Mouse (Mus musculus): ENCODE results near the gene Gm44502. TPM values are rescaled to one million over a fixed set of nuclear protein-coding genes. Genes with fewer than 3 reads are reported as not detected.

Gm44502 gene
- polyA plus RNA-seq, 1 experiment from 2014 or later, result not detected

Other genes starting within 250 kb of the Gm44502 start
- 113 and 122 TPM in 2 replicates for gene Plxnb2, start 248.9 kb downstream of the Gm44502 start, polyA plus RNA-seq (2014; fragmentation: Nextera tagmentation; extraction: Ambion mirVana)
- gene Dennd6b, start 233.2 kb downstream of the Gm44502 start, polyA plus RNA-seq (2014; fragmentation: Nextera tagmentation; extraction: Ambion mirVana), result 14.9 and 18.6 TPM in 2 replicates
- 22.8 and 25.1 TPM in 2 replicates for gene Ppp6r2, start 218.1 kb downstream of the Gm44502 start, polyA plus RNA-seq (2014; fragmentation: Nextera tagmentation; extraction: Ambion mirVana)
- gene Sbf1, start 114.4 kb downstream of the Gm44502 start, polyA plus RNA-seq (2014; fragmentation: Nextera tagmentation; extraction: Ambion mirVana), result 39.0 and 49.7 TPM in 2 replicates
- 0.26 TPM in 1 of 2 replicates, not detected in the other for gene Adm2, start 107.0 kb downstream of the Gm44502 start, polyA plus RNA-seq (2014; fragmentation: Nextera tagmentation; extraction: Ambion mirVana)
- not detected in 2 replicates for gene Miox, start 95.3 kb downstream of the Gm44502 start, polyA plus RNA-seq (2014; fragmentation: Nextera tagmentation; extraction: Ambion mirVana)
- gene Lmf2, start 74.0 kb downstream of the Gm44502 start, polyA plus RNA-seq (2014; fragmentation: Nextera tagmentation; extraction: Ambion mirVana), result 21.6 and 33.5 TPM in 2 replicates
- 158 and 171 TPM in 2 replicates for gene Ncaph2, start 74.0 kb downstream of the Gm44502 start, polyA plus RNA-seq (2014; fragmentation: Nextera tagmentation; extraction: Ambion mirVana)
- gene Sco2, start 55.9 kb downstream of the Gm44502 start, polyA plus RNA-seq (2014; fragmentation: Nextera tagmentation; extraction: Ambion mirVana), result 4.8 and 5.2 TPM in 2 replicates
- gene Tymp, start 52.7 kb downstream of the Gm44502 start, polyA plus RNA-seq (2014; fragmentation: Nextera tagmentation; extraction: Ambion mirVana), result 1.4 and 2.1 TPM in 2 replicates
- gene Odf3b, start 50.4 kb downstream of the Gm44502 start, polyA plus RNA-seq (2014; fragmentation: Nextera tagmentation; extraction: Ambion mirVana), result 0.38 and 0.45 TPM in 2 replicates
- gene Klhdc7b, start 44.8 kb downstream of the Gm44502 start, polyA plus RNA-seq (2014; fragmentation: Nextera tagmentation; extraction: Ambion mirVana), result not detected in 2 replicates
- gene Syce3, start 19.2 kb downstream of the Gm44502 start, polyA plus RNA-seq (2014; fragmentation: Nextera tagmentation; extraction: Ambion mirVana), result not detected in 2 replicates
- gene Cpt1b, start 3.8 kb downstream of the Gm44502 start, polyA plus RNA-seq (2014; fragmentation: Nextera tagmentation; extraction: Ambion mirVana), result 0.22 and 0.69 TPM in 2 replicates
- 0.63 and 2.3 TPM in 2 replicates for gene C730034F03Rik, start 107 bp downstream of the Gm44502 start, polyA plus RNA-seq (2014; fragmentation: Nextera tagmentation; extraction: Ambion mirVana)
- 42.2 and 46.5 TPM in 2 replicates for gene Chkb, start 212 bp upstream of the Gm44502 start, polyA plus RNA-seq (2014; fragmentation: Nextera tagmentation; extraction: Ambion mirVana)
- 5.4 and 6.4 TPM in 2 replicates for gene Mapk8ip2, start 24.2 kb upstream of the Gm44502 start, polyA plus RNA-seq (2014; fragmentation: Nextera tagmentation; extraction: Ambion mirVana)
- 7.5 and 9.3 TPM in 2 replicates for gene Arsa, start 47.7 kb upstream of the Gm44502 start, polyA plus RNA-seq (2014; fragmentation: Nextera tagmentation; extraction: Ambion mirVana)
- gene Shank3, start 69.9 kb upstream of the Gm44502 start, polyA plus RNA-seq (2014; fragmentation: Nextera tagmentation; extraction: Ambion mirVana), result 1.5 and 1.6 TPM in 2 replicates
- 0.24 TPM in 1 of 2 replicates, not detected in the other for gene Acr, start 138.6 kb upstream of the Gm44502 start, polyA plus RNA-seq (2014; fragmentation: Nextera tagmentation; extraction: Ambion mirVana)
- 68.1 and 73.9 TPM in 2 replicates for gene Rabl2, start 162.2 kb upstream of the Gm44502 start, polyA plus RNA-seq (2014; fragmentation: Nextera tagmentation; extraction: Ambion mirVana)

Measured in embryonic facial prominence, embryonic 11.5 days (tissue).